Mouse (Mus musculus): ENCODE data around the gene Lmo3.

The Lmo3 gene

DNA sequence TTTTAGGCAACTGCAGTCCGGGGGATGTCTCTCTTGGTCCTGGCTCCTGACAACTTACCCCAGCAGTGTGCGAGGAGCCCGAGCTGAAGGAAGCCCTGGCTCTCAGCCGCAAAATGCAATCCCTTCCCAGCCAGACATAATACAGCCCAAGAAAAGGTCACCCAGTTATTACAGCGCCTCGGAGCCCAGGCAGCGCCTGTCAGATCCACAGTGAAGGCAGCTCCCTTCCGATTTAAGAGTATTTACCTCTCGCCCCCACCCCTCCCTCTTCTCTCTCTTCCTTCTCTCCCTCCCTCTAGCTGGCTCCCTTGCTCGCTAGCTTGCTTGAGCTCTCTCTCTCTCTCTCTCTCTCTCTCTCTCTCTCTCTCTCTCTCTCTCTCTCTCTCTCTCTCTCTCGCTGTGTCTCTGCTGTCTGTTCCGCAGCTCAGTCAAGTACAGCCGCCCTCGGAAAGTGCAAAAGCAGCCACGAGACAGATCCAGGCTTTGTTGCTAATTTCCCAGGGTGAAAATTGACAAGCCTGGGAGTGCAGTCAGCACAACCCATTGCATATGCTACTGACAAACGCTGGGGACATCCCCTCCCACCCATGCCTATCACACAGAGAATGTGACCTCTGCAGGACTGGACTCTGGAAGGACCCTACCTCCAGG lies 159.0 kb downstream of the Lmo3 start:
- peak; percentile 12 for DNase-seq (ENCODE audit: low read depth, low spot score)

DNA sequence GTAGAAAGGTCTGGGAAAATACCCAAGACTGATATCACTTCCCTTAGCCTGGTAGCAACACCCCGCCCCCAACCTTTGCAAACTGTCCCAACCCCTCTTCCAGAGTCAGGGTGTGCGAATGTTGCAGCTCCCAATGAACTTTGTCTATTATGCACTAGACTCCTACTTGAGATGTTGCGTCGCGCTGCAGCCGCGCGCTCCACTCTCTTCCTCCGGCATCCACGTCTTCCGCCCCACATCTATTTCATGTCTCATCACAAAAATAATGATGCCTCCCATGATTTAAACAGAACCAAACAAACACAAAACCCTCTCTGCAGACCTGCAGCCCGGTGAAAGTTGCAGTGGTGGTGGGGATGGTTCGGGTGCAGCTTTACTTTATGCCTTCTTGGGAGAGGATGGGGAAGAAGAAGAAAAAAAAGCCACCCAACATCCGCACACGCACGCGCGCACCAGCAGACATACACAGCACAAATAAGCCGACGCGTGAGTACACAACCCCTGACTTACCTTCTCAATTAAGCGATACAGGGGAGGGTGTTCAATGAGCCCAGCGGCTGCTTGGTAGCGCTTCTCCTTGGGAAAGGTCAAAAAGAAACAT lies 159.7 kb downstream of the Lmo3 start:
- DNase-seq (ENCODE audit: low read depth, low spot score) = peak; percentile 15

DNA sequence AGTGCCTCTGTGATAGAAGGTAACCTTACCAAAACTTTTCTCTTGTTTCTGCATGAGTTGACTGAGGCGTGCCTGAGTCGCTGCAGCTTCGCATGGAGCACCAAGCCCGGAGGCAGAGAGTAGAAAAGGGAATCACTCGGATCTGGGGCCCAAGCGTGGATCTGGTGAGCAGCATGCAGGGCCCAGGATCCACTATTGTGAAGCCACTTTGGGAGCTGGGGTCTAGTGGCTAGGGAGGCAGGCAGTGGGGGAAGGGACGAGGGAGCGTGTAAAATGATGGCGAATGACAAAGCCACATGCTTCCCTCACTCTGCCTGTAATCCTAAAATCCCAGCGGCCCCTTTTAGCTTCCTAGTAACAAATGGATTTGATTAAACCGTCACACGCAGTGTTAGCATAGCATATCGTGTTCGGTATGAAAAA lies 160.6 kb downstream of the Lmo3 start:
- no peak for DNase-seq (ENCODE audit: low read depth, low spot score)

DNA sequence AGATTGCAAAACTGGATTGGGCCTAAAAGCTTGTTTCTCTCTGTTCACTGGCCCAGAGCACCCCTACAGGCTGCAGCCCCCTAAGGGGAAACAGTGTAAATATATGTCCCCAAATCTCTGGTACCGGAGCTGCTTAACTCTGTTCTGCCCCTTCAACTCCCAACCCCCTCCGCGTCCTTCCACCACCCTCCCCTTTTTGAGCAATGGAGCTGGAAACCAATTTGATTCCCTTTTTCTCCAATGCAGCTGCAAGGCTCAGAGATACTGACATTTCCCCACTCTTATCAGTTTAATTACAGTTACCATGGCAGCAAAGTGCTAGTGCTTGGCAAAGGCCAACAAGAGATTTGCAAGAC lies 161.3 kb downstream of the Lmo3 start:
- DNase-seq (ENCODE audit: low read depth, low spot score) = no peak

DNA sequence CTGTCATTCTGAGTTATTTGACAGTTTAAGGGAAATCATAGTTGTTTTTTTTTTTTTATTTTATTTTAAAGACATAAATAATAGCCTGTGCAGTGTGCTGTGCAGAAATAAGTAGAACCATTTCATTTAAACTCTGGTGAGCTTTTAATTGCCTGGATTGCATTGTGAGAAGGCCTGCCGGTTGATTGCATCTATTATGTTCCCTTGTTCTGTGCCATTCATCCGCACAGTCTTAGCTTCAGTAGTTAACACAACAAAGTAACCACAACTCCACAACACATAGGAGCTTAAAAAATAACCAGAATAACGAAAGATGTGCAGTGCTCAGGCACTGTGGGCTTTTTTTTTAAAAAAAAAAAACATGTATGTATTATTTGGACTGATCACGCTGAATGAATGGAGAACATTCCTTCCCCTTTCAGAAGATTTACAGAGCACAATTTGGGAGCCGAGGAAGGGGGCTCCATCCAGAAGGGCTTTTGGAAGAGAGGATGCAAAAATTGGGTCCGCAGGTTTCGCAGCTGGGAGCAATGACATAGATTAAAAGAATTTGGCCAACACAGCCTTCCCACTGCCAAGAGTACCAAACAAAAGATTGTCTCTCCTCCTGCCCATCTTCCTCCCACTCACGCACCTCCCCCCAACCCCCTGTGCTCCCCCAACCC lies 161.8 kb downstream of the Lmo3 start:
- no peak for DNase-seq (ENCODE audit: low read depth, low spot score)

DNA sequence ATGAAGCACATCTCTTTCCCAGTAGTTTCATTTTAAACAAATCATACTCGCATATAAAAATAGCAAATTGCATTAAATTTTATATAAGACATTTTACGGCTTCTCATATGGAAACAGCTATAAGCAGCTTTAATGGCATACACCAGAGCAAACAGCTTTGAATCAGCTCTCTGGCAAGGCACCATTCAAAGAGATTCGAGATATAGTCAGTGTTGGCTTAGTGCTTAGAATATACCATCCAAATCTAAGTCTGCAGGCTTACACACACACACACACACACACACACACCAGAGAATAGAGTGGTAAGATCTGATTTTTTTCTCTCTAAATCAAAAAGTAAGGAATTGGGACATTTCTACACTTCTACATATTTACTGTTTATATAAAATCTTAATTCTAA lies 169.7 kb downstream of the Lmo3 start:
- no peak for DNase-seq (ENCODE audit: low read depth, low spot score)

DNA sequence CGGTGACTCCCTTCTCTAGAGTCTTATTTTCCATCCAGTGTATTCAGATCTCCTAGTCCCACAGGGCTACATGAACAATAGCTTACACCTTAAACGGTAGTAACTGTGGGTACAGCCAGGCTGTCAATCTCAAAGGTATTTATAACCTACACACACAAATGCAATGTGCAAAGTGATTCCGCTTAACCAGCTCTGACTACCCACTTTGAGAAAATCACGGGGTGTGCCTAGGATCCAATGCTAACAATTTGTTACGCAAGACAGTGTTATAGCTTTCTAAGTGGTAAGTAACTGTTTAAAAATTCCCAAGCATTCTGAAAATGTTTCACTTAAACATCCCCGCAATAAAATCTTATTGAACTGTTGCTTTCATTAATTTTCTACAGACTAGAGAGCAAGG lies 179.7 kb downstream of the Lmo3 start:
- DNase-seq (ENCODE audit: low read depth, low spot score) = no peak

DNA sequence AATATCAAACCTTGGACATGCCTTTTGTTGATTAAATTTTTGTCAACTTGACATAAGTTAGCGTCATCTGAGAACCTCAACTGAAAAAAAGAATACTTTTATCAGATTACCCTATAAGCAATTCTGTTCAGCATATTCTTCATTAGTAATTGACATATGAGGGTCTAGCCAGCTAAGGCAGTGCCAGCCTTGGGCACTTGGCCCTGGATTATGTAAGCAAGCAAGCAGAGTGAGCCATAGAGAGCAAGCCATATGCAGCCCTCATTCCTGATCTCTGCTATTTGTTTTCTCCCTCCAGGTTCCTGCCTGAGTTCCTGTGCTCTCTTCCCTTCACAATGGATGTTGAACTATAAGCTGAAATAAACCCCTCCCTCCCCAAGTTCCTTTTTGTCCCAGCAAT lies 182.9 kb downstream of the Lmo3 start:
- no peak for DNase-seq (ENCODE audit: low read depth, low spot score)

DNA sequence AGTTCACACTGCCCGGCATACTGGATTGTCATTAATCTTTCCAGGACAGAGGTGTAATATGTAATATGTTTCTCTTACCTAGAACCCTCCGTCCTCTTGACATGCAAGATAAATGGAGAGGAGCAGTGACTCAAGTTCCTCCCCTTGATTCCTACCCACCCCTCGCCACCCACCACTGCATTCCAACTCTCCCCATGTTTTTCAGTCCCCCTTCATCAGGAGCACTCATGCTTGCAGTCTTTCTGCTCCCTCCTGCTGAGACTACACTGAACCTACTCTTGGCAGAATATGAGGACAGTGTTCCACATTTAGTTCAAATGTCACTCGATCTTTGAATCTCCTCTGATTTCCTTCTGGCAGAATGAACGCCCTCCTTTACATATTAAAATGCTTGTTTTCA lies 190.7 kb downstream of the Lmo3 start:
- DNase-seq (ENCODE audit: low read depth, low spot score) = no peak

DNA sequence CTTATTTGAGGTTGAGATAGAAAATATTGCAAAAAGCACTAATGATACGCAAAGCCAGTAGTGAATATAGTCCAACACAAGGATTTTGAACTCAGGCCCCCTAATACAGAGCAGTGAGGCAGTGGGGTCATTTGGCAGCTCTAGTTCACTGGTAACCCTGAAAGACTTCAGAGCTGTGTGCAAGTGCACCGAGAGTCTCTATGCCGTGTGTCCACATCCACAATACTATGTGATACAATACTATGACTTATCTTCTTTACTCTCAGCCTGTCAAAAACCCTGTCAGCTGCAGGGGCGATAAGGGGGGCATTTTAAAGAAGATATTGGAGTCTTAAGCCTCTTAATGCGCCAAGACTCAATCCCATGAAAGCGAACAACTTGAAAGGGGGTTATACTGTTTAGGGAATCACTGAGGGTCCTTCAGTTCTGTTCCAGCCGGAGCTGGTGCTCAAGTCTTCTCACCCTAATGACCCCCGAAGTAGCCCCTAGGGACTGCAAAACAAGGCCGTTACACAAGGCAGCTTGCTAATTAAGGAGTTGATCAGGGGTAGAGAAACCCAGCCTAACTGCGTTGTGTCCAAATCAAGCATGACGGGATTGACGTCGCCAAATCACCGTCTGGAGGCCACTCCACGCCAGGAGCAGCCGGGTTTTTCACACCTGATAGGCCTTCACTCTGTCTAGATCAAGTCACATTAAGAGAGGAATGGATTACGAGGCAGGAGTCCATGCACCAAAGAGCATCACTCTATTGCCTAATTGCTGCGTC lies 193.4 kb downstream of the Lmo3 start:
- no peak for DNase-seq (ENCODE audit: low read depth, low spot score)

DNA sequence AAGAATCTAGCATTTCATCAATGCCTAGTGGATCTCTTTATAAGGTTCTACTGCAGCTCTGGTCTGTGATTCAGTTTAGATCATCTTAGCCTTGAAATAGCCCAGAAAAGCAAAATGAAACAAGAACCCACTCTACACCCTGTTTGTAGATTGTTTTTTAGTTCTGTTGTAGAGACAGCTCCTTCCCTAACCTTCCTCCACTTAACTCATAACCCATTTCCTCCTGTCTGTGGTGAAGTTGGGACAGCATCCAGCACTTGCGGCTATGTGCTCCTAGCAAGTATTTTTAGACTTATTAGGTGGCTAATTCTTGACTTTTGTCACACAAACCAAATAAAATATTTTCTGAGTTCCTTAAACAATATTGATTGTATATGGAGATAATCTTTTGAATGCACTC lies 198.6 kb downstream of the Lmo3 start:
- no peak for DNase-seq (ENCODE audit: low read depth, low spot score)

DNA sequence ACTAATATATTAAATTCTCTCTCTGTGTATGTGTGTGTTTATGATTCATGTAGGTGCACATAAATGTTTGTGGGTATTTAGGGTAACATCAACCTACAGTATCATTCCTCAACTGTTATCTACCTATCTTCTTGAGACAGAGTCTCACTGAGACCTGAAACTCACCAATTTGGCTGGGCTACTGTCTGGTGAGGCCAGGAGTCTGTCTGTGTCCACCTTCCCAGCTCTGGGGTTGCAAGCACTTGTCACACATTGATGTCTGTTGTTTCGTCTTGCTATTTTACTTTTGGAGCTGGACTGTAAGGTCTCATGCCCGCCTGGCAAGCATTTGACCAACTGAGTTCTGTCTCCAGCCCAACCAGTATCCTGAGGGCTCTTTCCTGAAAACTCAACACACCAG lies 210.6 kb downstream of the Lmo3 start:
- DNase-seq (ENCODE audit: low read depth, low spot score) = no peak

DNA sequence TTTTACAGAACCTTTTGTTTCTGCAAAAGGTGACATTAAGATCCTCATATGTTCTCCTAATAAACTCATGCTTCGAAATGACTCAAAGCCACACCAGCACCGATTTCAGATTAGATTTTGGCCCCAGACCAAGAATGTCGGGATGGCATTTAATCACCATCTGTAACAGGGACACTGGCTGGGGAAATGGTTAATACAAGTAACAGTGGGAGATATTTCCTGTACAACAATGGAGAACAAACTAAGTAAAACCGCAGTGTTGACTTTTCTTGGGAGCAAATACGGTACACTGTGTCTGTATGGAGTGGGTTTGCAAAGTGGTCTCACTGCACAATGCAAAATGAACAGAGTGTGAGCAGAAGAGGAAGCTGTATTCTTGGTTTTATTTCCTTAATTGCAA lies 217.7 kb downstream of the Lmo3 start:
- DNase-seq (ENCODE audit: low read depth, low spot score) = no peak

DNA sequence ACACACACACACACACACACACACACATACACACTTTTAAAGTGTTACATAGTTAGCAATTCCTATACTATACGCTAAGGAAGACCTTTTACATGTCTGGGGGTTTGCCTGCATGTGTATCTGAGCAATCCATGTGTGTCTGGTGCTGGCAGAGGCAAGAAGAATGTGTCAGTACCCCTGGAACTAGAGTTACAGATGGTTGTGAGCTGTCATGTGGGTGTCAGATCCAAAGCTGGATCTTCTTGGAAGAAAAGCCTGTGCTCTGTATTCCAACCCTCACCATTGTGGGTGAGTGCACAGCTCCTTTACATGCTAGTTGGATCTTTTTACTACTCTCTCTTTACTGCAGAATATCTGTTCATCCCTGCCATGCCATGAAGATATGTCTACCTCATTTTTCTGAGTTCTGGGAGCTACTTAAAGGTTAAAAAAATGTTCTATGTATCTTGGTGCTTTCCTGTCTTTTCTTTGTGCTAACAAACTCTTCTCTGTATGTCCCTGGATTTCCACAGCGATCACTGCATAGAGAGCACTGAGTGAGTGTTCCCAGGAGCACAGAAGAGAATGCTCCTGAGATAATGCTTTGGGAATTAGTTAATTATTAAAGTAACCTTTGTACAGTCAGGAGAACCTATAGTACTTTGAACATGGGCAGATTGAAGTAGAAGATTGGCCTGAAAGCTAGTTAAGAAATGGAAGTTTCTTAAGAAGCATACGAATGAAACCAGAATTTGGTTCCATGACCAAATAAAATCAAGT lies 231.0 kb downstream of the Lmo3 start:
- DNase-seq (ENCODE audit: low read depth, low spot score) = no peak

DNA sequence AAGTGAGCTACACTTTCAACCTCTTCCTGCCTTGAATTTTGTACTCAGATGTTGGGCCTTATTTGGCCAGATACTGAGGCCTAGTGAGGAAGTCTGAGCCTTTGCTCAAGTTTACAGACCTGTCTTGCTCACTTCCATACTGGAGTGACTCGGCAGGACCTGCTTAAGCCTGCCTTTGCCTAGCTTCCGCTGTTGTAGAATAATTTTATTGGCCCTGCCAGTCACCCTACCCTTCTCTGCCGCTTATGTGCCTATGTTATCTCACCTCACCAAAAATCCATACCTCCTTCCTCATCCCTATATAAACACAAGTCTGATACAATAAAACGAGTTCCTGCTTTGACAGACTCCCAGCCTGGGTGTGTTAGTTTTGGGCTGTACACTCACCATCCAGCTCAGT lies 235.2 kb downstream of the Lmo3 start:
- no peak for DNase-seq (ENCODE audit: low read depth, low spot score)

DNA sequence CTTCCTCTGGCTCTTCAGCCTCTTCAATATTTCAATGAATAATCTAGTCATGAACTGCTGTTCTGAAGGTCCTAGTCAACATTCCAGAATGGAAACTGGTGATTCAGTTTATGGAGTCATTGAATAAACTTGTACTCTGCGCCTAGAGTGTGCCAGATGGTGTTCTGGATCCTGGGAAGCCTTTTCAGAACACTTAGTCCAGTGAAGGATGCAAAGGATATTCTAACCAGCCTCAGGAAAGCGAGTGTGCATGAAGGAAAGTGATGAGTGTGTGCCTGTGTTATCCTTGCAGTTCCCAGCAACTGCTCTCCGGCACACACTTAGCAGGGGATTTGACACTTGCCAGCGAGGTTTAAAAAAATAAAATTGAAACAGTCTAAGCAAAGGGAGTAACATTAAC lies 245.9 kb downstream of the Lmo3 start:
- DNase-seq (ENCODE audit: low read depth, low spot score) = no peak

DNA sequence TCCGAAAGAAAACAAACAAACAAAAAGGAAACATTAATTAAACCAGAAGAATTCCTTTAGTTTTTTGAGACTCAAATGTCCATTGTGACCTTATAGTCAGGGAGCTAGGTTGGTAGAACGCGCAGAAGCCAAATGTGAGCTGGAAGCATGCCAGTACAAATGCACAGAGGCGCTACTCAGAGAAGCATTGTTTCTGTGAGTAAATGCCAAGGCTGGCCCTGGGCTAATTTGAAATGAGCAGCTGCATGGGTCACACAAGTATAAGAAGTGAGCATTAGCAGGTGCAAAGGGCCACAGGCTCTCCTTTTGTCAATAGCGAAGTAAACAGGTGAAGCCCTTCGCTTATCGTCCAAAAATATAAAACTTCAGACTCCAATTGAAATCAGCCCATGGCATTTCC lies 247.8 kb downstream of the Lmo3 start:
- no peak for DNase-seq (ENCODE audit: low read depth, low spot score)

DNA sequence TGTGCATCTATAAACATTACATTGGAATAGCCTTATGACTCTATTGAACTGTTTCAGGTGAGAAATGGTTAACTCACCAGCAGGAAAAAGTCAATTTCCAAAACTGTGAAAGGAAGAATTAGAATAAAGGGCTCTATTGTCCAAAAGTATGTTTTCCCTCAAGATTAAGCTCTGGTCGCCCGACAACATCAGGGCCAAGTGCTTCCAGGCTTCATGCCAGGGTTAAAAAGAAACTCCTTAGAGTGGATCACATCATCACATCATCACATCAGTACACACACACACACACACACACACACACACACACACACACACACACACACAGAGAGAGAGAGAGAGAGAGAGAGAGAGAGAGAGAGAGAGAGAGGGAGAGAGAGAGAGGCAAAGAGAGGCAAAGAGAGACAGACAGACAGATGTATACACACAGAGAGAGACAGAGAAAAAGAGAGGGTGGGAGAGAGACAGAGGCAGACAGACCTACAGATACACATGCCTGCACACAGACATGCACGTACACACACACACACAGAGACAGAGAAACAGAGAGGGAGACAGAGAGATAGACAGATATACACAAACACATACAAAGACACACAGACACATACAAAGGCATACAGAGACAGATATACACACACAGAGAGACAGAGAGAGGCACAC lies 255.9 kb downstream of the Lmo3 start:
- no peak for DNase-seq (ENCODE audit: low read depth, low spot score)

DNA sequence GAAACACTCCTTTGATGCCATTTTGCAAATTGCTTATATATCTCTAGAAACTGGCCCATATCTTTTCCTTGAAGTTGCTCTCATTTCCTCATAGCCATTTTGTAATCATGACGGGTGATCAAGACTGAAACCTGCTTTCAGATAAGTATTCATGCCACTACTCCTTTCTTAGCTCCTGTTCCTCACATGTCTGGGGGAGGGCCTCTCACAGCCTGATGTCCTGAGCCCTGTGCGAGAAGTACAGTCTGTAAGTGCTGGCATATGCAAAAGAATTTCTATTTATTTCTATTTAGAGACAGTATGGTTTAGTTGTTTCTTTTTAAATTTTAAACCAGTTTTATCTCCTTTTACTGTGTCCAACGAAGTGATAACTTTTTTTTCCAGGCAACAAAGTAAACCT lies 256.6 kb downstream of the Lmo3 start:
- no peak for DNase-seq (ENCODE audit: low read depth, low spot score)

DNA sequence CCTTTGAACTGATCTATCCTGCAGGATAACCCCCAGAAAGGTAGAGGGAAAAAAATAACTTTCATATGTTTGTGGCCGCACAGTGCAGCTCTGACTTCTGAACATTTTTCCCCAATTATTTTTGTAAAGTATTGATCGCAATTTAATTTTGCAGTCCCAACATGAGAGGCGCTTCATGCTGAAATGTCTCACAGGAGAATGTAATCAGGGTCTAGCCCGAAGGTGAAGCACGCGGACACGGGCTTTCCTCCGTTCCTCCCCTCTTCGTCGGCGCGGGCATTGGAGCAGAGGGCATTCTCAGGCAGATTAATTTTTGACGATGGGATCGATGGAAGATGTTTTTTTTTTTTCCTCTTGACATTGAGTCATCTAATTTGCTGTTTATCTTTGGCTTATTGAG lies 258.4 kb downstream of the Lmo3 start:
- no peak for DNase-seq (ENCODE audit: low read depth, low spot score)

DNA sequence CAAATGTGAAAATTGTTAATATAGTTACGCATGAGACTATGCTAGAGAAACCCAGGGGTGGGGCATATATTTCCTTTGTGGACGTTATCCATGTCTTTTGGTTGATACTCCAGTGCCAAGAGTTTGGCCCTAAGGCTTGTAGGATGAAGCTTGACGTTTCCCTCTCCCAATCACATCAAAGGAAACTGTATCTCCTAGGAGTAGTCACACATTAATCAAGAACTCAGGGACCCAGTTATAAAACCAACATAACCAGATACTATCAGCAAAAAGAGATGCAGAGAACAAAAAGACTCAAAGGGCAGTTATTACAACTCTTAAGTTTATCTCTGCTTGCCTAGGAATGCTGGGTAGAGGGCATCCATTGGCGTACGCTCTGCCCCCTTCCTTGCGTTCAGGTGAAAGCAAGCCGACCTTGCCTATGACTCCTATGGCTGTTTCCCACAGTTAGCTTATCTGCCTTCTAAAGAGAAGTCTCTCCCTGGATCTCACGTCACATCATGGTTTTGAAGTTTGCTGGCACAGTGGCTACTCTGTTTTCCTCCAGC lies 261.5 kb downstream of the Lmo3 start:
- no peak for DNase-seq (ENCODE audit: low read depth, low spot score)

Data from ZHBTc4 (cell line).